Mouse (Mus musculus) liver, postnatal 0 days (tissue): ENCODE measurements around the gene Tef. TPM values are rescaled to one million over a fixed set of nuclear protein-coding genes. Genes with fewer than 3 reads are reported as not detected.

Experiments
- ATAC-seq: fragments of 200-750 bp; cut with Nextera tagmentation; 2 replicates; pipeline ENCODE4 v1.8.0; 2017; ENCODE audit warnings: mild to moderate bottlenecking, moderate library complexity
- DNase-seq: peaks from one replicate; pipeline ENCODE4 v3.0.0-alpha.2; 2016
- H3K27ac ChIP-seq: fragments of 300-500 bp; sonication (generic); 2 replicates; pipeline ENCODE4 v1.5.1; 2014; ENCODE audit warnings: antibody characterized with exemption, moderate library complexity, mild to moderate bottlenecking, low read depth
- H3K27me3 ChIP-seq: fragments of 300-500 bp; sonication (generic); 2 replicates; pipeline ENCODE4 v1.6.1; 2014; ENCODE audit warnings: low read length, control low read depth, mixed read lengths; ENCODE audit not compliant: insufficient read depth
- H3K36me3 ChIP-seq: fragments of 300-500 bp; sonication (generic); replicated peaks from 2 replicates; pipeline ENCODE4 v1.6.1; 2014; ENCODE audit warnings: mild to moderate bottlenecking, control low read depth, low read length, moderate library complexity, mixed read lengths; ENCODE audit not compliant: insufficient read depth
- H3K4me1 ChIP-seq: fragments of 300-500 bp; sonication (generic); 2 replicates; pipeline ENCODE4 v1.6.1; 2014; ENCODE audit warnings: antibody characterized with exemption, mild to moderate bottlenecking, control low read depth; ENCODE audit not compliant: insufficient read depth
- H3K4me2 ChIP-seq: fragments of 300-500 bp; sonication (generic); 2 replicates; pipeline ENCODE4 v1.6.1; 2014; ENCODE audit warnings: low read depth, mild to moderate bottlenecking, low read length, moderate library complexity, mixed read lengths
- H3K4me3 ChIP-seq: fragments of 300-500 bp; sonication (generic); 2 replicates; pipeline ENCODE4 v1.5.1; 2014; ENCODE audit warnings: low read depth, low read length
- H3K9ac ChIP-seq: fragments of 300-500 bp; sonication (generic); replicated peaks from 2 replicates; pipeline ENCODE4 v1.6.1; 2014; ENCODE audit warnings: mild to moderate bottlenecking, moderate library complexity
- H3K9me3 ChIP-seq: fragments of 300-500 bp; sonication (generic); 2 replicates; pipeline ENCODE4 v1.6.1; 2016; ENCODE audit warnings: mild to moderate bottlenecking, control low read depth, low read length, mixed read lengths
- CTCF ChIP-seq: sonication (generic); IDR thresholded peaks from 2 replicates; pipeline ENCODE4 v1.5.1; 2016; ENCODE audit warnings: antibody characterized with exemption, low read depth
- EP300 ChIP-seq: IDR thresholded peaks from 2 replicates; pipeline ENCODE4 v1.6.1; 2016; ENCODE audit warnings: antibody characterized with exemption, low read depth, mild to moderate bottlenecking
- WGBS: fragments of 180-500 bp; shearing (Covaris S2); extraction: QIAGEN DNeasy Blood & Tissue Kit; methylation state at CpG from one replicate; pipeline ENCODE4 v1.1.7; 2014; ENCODE audit not compliant: insufficient replicate concordance; 5-methylcytosine and 5-hydroxymethylcytosine counted together
- polyA plus RNA-seq: library from polyadenylated mRNA; unstranded; fragments of >200 nt; fragmentation: Nextera tagmentation; extraction: Ambion mirVana; gene quantifications from 2 replicates; pipeline ENCODE4 v1.2.1, GENCODE M21; 2015

The Tef gene
- polyA plus RNA-seq, 1 experiment from 2014 or later = 14.0 TPM

DNA sequence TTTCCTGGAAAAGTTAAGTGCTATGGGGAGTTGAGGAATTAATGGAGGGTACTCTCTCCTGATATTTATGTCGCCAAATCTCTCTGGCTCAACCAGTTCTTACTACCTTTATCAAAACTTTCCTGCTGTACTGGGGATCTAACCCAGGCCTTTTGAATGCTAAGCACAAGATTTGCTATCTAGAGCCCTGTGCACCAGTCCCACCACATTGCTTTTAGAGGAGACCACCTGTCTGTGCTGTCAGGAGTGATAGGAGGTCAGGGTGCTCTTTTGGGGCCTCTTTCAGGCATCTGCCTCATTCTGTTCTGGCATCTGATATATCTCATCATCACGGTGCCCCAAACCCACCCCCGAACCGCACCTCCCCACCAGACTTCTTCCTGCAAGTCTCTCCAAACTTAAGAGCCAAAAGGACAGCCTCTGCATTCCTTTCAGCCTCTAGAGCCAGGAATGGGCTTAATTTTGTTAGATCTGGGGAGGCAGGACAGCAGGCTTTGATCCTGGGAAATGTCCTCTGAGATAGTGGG is 1.3 kb downstream of the Tef start:
- ATAC-seq = no peak
- no peak overlapping the region for H3K9ac ChIP-seq
- no peak for DNase-seq

GRCm38 (mm10) chr15:81804172-81804571 is 2.0 kb downstream of the Tef start:
- no peak overlapping the region for H3K4me2 ChIP-seq
- no peaks in the 10 kb centered on the region for H3K27me3 ChIP-seq
- peaks cover 25% of the 10 kb centered on the region for H3K4me1 ChIP-seq
- no peak overlapping the region for H3K27ac ChIP-seq
- H3K9ac ChIP-seq = no peak overlapping the region
- H3K36me3 ChIP-seq = no peaks in the 10 kb centered on the region
- ATAC-seq = no peak
- no peaks in the 10 kb centered on the region for H3K9me3 ChIP-seq
- WGBS = 84% methylated on average over 1 of the region's 1 CpGs
- no peak for TF ChIP-seq CTCF
- TF ChIP-seq EP300 = no peak
- H3K4me3 ChIP-seq = no peak overlapping the region
- no peak for DNase-seq

More for the DNA sequence above, 1.3 kb downstream of the Tef start:
- H3K27ac ChIP-seq = no peak overlapping the region
- no peak overlapping the region for H3K4me3 ChIP-seq
- H3K4me2 ChIP-seq = peak overlapping the region; percentile 75
- WGBS = 35% methylated on average over 4 of the region's 4 CpGs
- no peaks in the 10 kb centered on the region for H3K27me3 ChIP-seq
- no peaks in the 10 kb centered on the region for H3K9me3 ChIP-seq
- H3K4me1 ChIP-seq = peaks cover 25% of the 10 kb centered on the region
- H3K36me3 ChIP-seq = no peaks in the 10 kb centered on the region
- no peak for TF ChIP-seq CTCF

GRCm38 (mm10) chr15:81804883-81805282 is 2.7 kb downstream of the Tef start:
- H3K9ac ChIP-seq = no peak overlapping the region
- no peaks in the 10 kb centered on the region for H3K36me3 ChIP-seq
- no peak overlapping the region for H3K4me2 ChIP-seq
- no peak overlapping the region for H3K4me3 ChIP-seq
- peaks cover 31% of the 10 kb centered on the region for H3K4me1 ChIP-seq
- H3K9me3 ChIP-seq = no peaks in the 10 kb centered on the region
- H3K27me3 ChIP-seq = no peaks in the 10 kb centered on the region
- 60% methylated on average over 3 of the region's 3 CpGs for WGBS
- no peak overlapping the region for H3K27ac ChIP-seq
- no peak for ATAC-seq
- TF ChIP-seq EP300 (no peak), CTCF (no peak)
- DNase-seq = no peak

GRCm38 (mm10) chr15:81805624-81806023 is 3.4 kb downstream of the Tef start:
- Histone ChIP-seq H3K9ac (no peak overlapping the region), H3K4me1 (peaks cover 30% of the 10 kb centered on the region), H3K4me3 (no peak overlapping the region), H3K27me3 (no peaks in the 10 kb centered on the region), H3K27ac (no peak overlapping the region), H3K36me3 (no peaks in the 10 kb centered on the region), H3K4me2 (no peak overlapping the region), H3K9me3 (no peaks in the 10 kb centered on the region)
- 73% methylated on average over 6 of the region's 6 CpGs for WGBS
- TF ChIP-seq EP300 = peak; percentile 47; the same call in 1 of the 2 replicates
- no peak for TF ChIP-seq CTCF
- no peak for ATAC-seq
- no peak for DNase-seq

DNA sequence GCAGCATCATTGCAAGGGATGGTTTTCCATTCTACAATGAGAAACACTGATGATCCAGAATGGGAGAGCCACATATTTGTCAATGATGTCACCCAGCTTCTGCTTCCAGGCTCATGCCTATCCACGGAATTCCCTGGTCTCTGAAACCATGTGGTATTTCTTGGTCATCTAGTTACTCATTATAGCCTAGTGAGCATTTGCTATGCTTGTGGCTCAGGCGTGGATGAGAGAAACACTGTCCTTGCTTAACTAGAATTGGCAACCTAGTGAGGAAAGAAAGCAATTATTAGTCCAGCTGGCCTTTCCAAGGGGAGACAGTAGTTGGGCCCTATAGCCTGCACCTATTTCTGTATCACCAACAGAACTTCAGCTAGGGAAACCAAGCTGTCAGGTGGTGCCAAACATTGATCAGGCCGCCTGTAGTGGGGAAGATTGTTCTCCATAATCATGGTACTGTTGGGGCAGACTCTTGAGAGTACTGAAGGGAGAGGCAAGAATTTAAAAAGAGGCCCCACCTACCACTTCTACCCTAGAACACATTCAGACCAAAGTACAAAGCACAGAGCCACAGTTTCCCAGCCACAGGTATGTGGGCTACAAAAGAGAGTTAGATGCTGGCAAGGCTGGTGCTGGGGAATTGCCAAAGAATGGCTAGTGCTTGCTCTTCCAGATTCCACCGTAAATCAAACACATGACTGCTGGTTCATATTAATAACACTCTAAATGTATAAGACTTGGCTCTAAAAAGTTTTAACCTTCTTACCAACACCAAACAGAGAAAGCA is 4.6 kb downstream of the Tef start:
- WGBS = 77% methylated on average over 4 of the region's 4 CpGs
- no peaks in the 10 kb centered on the region for H3K36me3 ChIP-seq
- no peaks in the 10 kb centered on the region for H3K9me3 ChIP-seq
- DNase-seq = no peak
- H3K27me3 ChIP-seq = no peaks in the 10 kb centered on the region
- no peak overlapping the region for H3K9ac ChIP-seq
- TF ChIP-seq EP300 (no peak), CTCF (no peak)
- no peak overlapping the region for H3K4me2 ChIP-seq
- H3K27ac ChIP-seq = no peak overlapping the region
- ATAC-seq = no peak
- H3K4me1 ChIP-seq = peaks cover 30% of the 10 kb centered on the region
- no peak overlapping the region for H3K4me3 ChIP-seq

DNA sequence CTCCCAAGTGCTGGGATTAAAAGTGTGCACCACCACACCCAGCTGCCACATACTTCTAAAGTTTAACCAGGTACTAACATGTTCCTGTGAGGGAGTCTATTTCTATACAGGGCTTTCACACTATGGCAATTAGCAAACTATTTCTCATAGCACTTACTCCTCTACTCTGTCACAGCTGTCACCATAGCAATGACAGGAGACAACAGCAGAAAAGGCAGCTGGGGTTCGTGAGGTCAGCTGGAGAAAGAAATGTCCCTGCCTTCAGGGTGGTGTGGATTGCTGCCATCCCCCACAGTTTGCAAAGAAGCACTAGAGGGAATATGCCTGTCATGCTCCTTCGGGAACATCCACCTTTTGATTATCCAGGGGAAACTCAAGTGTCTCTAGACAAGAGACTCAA is 6.6 kb downstream of the Tef start:
- ATAC-seq = no peak

More for the DNA sequence above, 6.6 kb downstream of the Tef start:
- TF ChIP-seq CTCF (no peak), EP300 (no peak)
- Histone ChIP-seq H3K36me3 (no peaks in the 10 kb centered on the region), H3K27me3 (no peaks in the 10 kb centered on the region), H3K27ac (no peak overlapping the region), H3K9ac (no peak overlapping the region), H3K4me3 (no peak overlapping the region), H3K9me3 (no peaks in the 10 kb centered on the region), H3K4me2 (no peak overlapping the region), H3K4me1 (peaks cover 29% of the 10 kb centered on the region)
- 66% methylated on average over 2 of the region's 2 CpGs for WGBS
- no peak for DNase-seq
